Mouse (Mus musculus) heart, embryonic 14.5 days (tissue): ENCODE measurements at regions not wholly inside any gene's neighbourhood (a gene's known extent, or its start where the extent isn't known, plus 50 kb on each side); places are given as distances from the start of the nearest gene placed in this dataset.

Experiments
- ATAC-seq: fragments of 200-750 bp; cut with Nextera tagmentation; 2 replicates; pipeline ENCODE4 v1.8.0; 2017; ENCODE audit warnings: low read depth, moderate TSS enrichment; ENCODE audit not compliant: insufficient number of reproducible peaks, insufficient read depth, low FRiP score
- H3K27ac ChIP-seq, 2 experiments: fragments of 200-500 bp in 1 of 2; fragments of 300-500 bp in 1 of 2; sonication (generic) in 1 of 2; replicated peaks in 1 of 2; 2 replicates each; pipeline ENCODE4 v1.5.1; 2012 to 2014; ENCODE audit warnings: low read depth in 2 of 2, low read length in 2 of 2, control low read depth in 1 of 2, mild to moderate bottlenecking in 1 of 2, mixed read lengths in 1 of 2; ENCODE audit not compliant: control insufficient read depth in 1 of 2, insufficient read depth in 1 of 2
- H3K27me3 ChIP-seq: fragments of 300-500 bp; sonication (generic); 2 replicates; pipeline ENCODE4 v1.6.1; 2014; ENCODE audit warnings: mild to moderate bottlenecking, low read length, control low read depth; ENCODE audit not compliant: control insufficient read depth, insufficient read depth
- H3K36me3 ChIP-seq: fragments of 300-500 bp; sonication (generic); 2 replicates; pipeline ENCODE4 v1.6.1; 2014; ENCODE audit warnings: mild to moderate bottlenecking, control low read depth, low read length, mixed read lengths; ENCODE audit not compliant: control insufficient read depth, insufficient read depth
- H3K4me1 ChIP-seq, 2 experiments: fragments of 200-500 bp in 1 of 2; fragments of 300-500 bp in 1 of 2; sonication (generic) in 1 of 2; 2 replicates each; pipeline ENCODE4 v1.6.1; 2012 to 2014; ENCODE audit warnings: low read length in 2 of 2, control low read depth in 1 of 2, mixed read lengths in 1 of 2; ENCODE audit not compliant: control insufficient read depth in 2 of 2, insufficient read depth in 2 of 2
- H3K4me2 ChIP-seq: fragments of 300-500 bp; sonication (generic); 2 replicates; pipeline ENCODE4 v1.6.1; 2014; ENCODE audit warnings: mild to moderate bottlenecking, low read length
- H3K4me3 ChIP-seq, 2 experiments: fragments of 200-500 bp in 1 of 2; fragments of 300-500 bp in 1 of 2; sonication (generic) in 1 of 2; 2 replicates each; pipeline ENCODE4 v1.5.1; 2012 to 2014; ENCODE audit warnings: low read length in 2 of 2, mild to moderate bottlenecking in 2 of 2, control low read depth in 1 of 2, low read depth in 1 of 2, moderate library complexity in 1 of 2; ENCODE audit not compliant: control insufficient read depth in 1 of 2, insufficient read depth in 1 of 2
- H3K9ac ChIP-seq: fragments of 300-500 bp; sonication (generic); 2 replicates; pipeline ENCODE4 v1.6.1; 2014; ENCODE audit warnings: mild to moderate bottlenecking, low read length
- H3K9me3 ChIP-seq: fragments of 300-500 bp; sonication (generic); 2 replicates; pipeline ENCODE4 v1.6.1; 2016; ENCODE audit warnings: low read length, control low read depth; ENCODE audit not compliant: control insufficient read depth
- WGBS: fragments of 180-500 bp; shearing (Covaris S2); extraction: QIAGEN DNeasy Blood & Tissue Kit; methylation state at CpG from one replicate; pipeline ENCODE4 v1.1.7; 2014; 5-methylcytosine and 5-hydroxymethylcytosine counted together

- ATAC-seq = no peak
- H3K27ac ChIP-seq = no peak overlapping the region
These were observed 233.2 kb downstream of the Plpp3 start for GRCm38 (mm10) chr4:105390378-105390777.

GRCm38 (mm10) chr4:105394366-105394765, 237.2 kb downstream of the Plpp3 start:
- 0 out of 4 replicates have a peak, but pooled peaks cover 0 to 3% of the 10 kb centered on the region in 2 experiments for H3K4me1 ChIP-seq
- no peak overlapping the region for H3K9ac ChIP-seq
- H3K4me2 ChIP-seq = no peak overlapping the region
- WGBS = 60% methylated on average over 1 of the region's 1 CpGs
- no peaks in the 10 kb centered on the region for H3K36me3 ChIP-seq
- no peak overlapping the region for H3K4me3 ChIP-seq
- H3K9me3 ChIP-seq = no peaks in the 10 kb centered on the region
- no peak overlapping the region for H3K27ac ChIP-seq
- ATAC-seq = no peak
- no peaks in the 10 kb centered on the region for H3K27me3 ChIP-seq

More at GRCm38 (mm10) chr4:105390378-105390777, 233.2 kb downstream of the Plpp3 start:
- Histone ChIP-seq H3K4me3 (no peak overlapping the region), H3K9me3 (no peaks in the 10 kb centered on the region), H3K4me1 (0 out of 4 replicates have a peak, but pooled peaks cover 0 to 3% of the 10 kb centered on the region in 2 experiments), H3K27me3 (no peaks in the 10 kb centered on the region), H3K9ac (no peak overlapping the region), H3K4me2 (no peak overlapping the region), H3K36me3 (no peaks in the 10 kb centered on the region)
- 20% methylated on average over 5 of the region's 5 CpGs for WGBS

GRCm38 (mm10) chr4:105397451-105397850, 240.3 kb downstream of the Plpp3 start:
- Histone ChIP-seq H3K27me3 (no peaks in the 10 kb centered on the region), H3K27ac (no peak overlapping the region), H3K9ac (no peak overlapping the region), H3K4me3 (no peak overlapping the region), H3K4me2 (no peak overlapping the region), H3K36me3 (no peaks in the 10 kb centered on the region), H3K4me1 (no peaks in the 10 kb centered on the region), H3K9me3 (no peaks in the 10 kb centered on the region)
- no peak for ATAC-seq
- WGBS = 66% methylated on average over 2 of the region's 2 CpGs

- ATAC-seq = no peak
- Histone ChIP-seq H3K36me3 (no peaks in the 10 kb centered on the region), H3K4me1 (peaks cover 10 to 16% of the 10 kb centered on the region in 2 experiments), H3K27ac (no peak overlapping the region), H3K27me3 (no peaks in the 10 kb centered on the region), H3K4me3 (no peak overlapping the region), H3K4me2 (no peak overlapping the region), H3K9ac (no peak overlapping the region), H3K9me3 (no peaks in the 10 kb centered on the region)
- 63% methylated on average over 3 of the region's 3 CpGs for WGBS
These were observed 244.9 kb downstream of the Plpp3 start for GRCm38 (mm10) chr4:105402021-105402420.

- no peaks in the 10 kb centered on the region for H3K9me3 ChIP-seq
- no peak overlapping the region for H3K4me2 ChIP-seq
- no peak overlapping the region for H3K4me3 ChIP-seq
- WGBS = 2% methylated on average over 3 of the region's 3 CpGs
- H3K36me3 ChIP-seq = no peaks in the 10 kb centered on the region
- ATAC-seq = peak; percentile 50; the same call in 1 of the 2 replicates
- no peak overlapping the region for H3K9ac ChIP-seq
- H3K4me1 ChIP-seq = peaks cover 10 to 16% of the 10 kb centered on the region in 2 experiments
- H3K27me3 ChIP-seq = no peaks in the 10 kb centered on the region
- H3K27ac ChIP-seq = peak overlapping the region; percentile 37 to 41; a peak in 3 of 4 replicates
These were observed 246.0 kb downstream of the Plpp3 start for GRCm38 (mm10) chr4:105403169-105403568.

GRCm38 (mm10) chr4:105403686-105404085, 246.5 kb downstream of the Plpp3 start:
- H3K27me3 ChIP-seq = no peaks in the 10 kb centered on the region
- no peaks in the 10 kb centered on the region for H3K9me3 ChIP-seq
- H3K4me3 ChIP-seq = no peak overlapping the region
- no peak for ATAC-seq
- no peaks in the 10 kb centered on the region for H3K36me3 ChIP-seq
- no peak overlapping the region for H3K4me2 ChIP-seq
- 71% methylated on average over 6 of the region's 6 CpGs for WGBS
- H3K9ac ChIP-seq = no peak overlapping the region
- H3K4me1 ChIP-seq = peaks cover 10 to 16% of the 10 kb centered on the region in 2 experiments
- peak overlapping the region in 1 of 2 experiments; percentile 37; a peak in 1 of 4 replicates for H3K27ac ChIP-seq

GRCm38 (mm10) chr4:105405728-105406127, 248.6 kb downstream of the Plpp3 start:
- Histone ChIP-seq H3K4me3 (no peak overlapping the region), H3K9ac (no peak overlapping the region), H3K9me3 (no peaks in the 10 kb centered on the region), H3K27ac (no peak overlapping the region), H3K27me3 (no peaks in the 10 kb centered on the region), H3K4me1 (peaks cover 10 to 16% of the 10 kb centered on the region in 2 experiments), H3K4me2 (no peak overlapping the region), H3K36me3 (no peaks in the 10 kb centered on the region)
- ATAC-seq = no peak
- 73% methylated on average over 5 of the region's 5 CpGs for WGBS

GRCm38 (mm10) chr4:105406786-105407464, 249.8 kb downstream of the Plpp3 start:
- Histone ChIP-seq H3K36me3 (no peaks in the 10 kb centered on the region), H3K4me3 (no peak overlapping the region), H3K27ac (no peak overlapping the region), H3K4me1 (peaks cover 10 to 16% of the 10 kb centered on the region in 2 experiments), H3K4me2 (no peak overlapping the region), H3K27me3 (no peaks in the 10 kb centered on the region), H3K9me3 (no peaks in the 10 kb centered on the region), H3K9ac (no peak overlapping the region)
- ATAC-seq = no peak
- 82% methylated on average over 14 of the region's 14 CpGs for WGBS
